Mouse (Mus musculus) intestine, postnatal 0 days (tissue): ENCODE measurements around the gene Smyd1. TPM values are rescaled to one million over a fixed set of nuclear protein-coding genes. Genes with fewer than 3 reads are reported as not detected.
A peak's percentile ranks its signal among the peaks of the same experiment; 100 is the strongest.
"Not testable (repeated sequence)": the region's sequence is repeated elsewhere in the genome, so short reads cannot be mapped to it uniquely, and the experiment has no call there.

Source experiments
- ATAC-seq: fragments of 200-750 bp; cut with Nextera tagmentation; 2 replicates; pipeline ENCODE4 v1.8.0; 2017; ENCODE audit warnings: mild to moderate bottlenecking, moderate TSS enrichment, moderate library complexity
- H3K27ac ChIP-seq: fragments of 300-500 bp; sonication (generic); 2 replicates; pipeline ENCODE4 v1.5.1; 2014; ENCODE audit warnings: mild to moderate bottlenecking, low read depth, low read length, moderate library complexity
- H3K27me3 ChIP-seq: fragments of 300-500 bp; sonication (generic); replicated peaks from 2 replicates; pipeline ENCODE4 v1.6.1; 2014; ENCODE audit warnings: low read length, mixed read lengths; ENCODE audit not compliant: control insufficient read depth, insufficient read depth
- H3K36me3 ChIP-seq: fragments of 300-500 bp; sonication (generic); 2 replicates; pipeline ENCODE4 v1.6.1; 2014; ENCODE audit warnings: mild to moderate bottlenecking, moderate library complexity; ENCODE audit not compliant: control insufficient read depth, insufficient read depth
- H3K4me1 ChIP-seq: fragments of 300-500 bp; sonication (generic); replicated peaks from 2 replicates; pipeline ENCODE4 v1.6.1; 2014; ENCODE audit warnings: antibody characterized with exemption, low read length, mixed read lengths; ENCODE audit not compliant: control insufficient read depth, insufficient read depth
- H3K4me2 ChIP-seq: fragments of 300-500 bp; sonication (generic); replicated peaks from 2 replicates; pipeline ENCODE4 v1.6.1; 2014; ENCODE audit warnings: low read depth, mild to moderate bottlenecking, moderate library complexity
- H3K4me3 ChIP-seq: fragments of 300-500 bp; sonication (generic); 2 replicates; pipeline ENCODE4 v1.5.1; 2014; ENCODE audit warnings: low read depth, low read length
- H3K9ac ChIP-seq: fragments of 300-500 bp; sonication (generic); 2 replicates; pipeline ENCODE4 v1.6.1; 2014; ENCODE audit warnings: mild to moderate bottlenecking, low read depth, low read length
- H3K9me3 ChIP-seq: fragments of 300-500 bp; sonication (generic); 2 replicates; pipeline ENCODE4 v1.6.1; 2016; ENCODE audit warnings: mixed run types; ENCODE audit not compliant: control insufficient read depth
- CTCF ChIP-seq: sonication (generic); IDR thresholded peaks from 2 replicates; pipeline ENCODE4 v1.5.1; 2016; ENCODE audit warnings: low read depth, mild to moderate bottlenecking, control low read depth, antibody characterized with exemption, moderate library complexity
- WGBS: fragments of 180-500 bp; shearing (Covaris S2); extraction: QIAGEN DNeasy Blood & Tissue Kit; methylation state at CpG from one replicate; pipeline ENCODE4 v1.1.7; 2014; 5-methylcytosine and 5-hydroxymethylcytosine counted together
- polyA plus RNA-seq: library from polyadenylated mRNA; unstranded; fragments of >200 nt; fragmentation: Nextera tagmentation; extraction: Ambion mirVana; gene quantifications from 2 replicates; pipeline ENCODE4 v1.2.1, GENCODE M21; 2015

Smyd1 gene
- polyA plus RNA-seq, 1 experiment from 2014 or later: 0.13 TPM

DNA sequence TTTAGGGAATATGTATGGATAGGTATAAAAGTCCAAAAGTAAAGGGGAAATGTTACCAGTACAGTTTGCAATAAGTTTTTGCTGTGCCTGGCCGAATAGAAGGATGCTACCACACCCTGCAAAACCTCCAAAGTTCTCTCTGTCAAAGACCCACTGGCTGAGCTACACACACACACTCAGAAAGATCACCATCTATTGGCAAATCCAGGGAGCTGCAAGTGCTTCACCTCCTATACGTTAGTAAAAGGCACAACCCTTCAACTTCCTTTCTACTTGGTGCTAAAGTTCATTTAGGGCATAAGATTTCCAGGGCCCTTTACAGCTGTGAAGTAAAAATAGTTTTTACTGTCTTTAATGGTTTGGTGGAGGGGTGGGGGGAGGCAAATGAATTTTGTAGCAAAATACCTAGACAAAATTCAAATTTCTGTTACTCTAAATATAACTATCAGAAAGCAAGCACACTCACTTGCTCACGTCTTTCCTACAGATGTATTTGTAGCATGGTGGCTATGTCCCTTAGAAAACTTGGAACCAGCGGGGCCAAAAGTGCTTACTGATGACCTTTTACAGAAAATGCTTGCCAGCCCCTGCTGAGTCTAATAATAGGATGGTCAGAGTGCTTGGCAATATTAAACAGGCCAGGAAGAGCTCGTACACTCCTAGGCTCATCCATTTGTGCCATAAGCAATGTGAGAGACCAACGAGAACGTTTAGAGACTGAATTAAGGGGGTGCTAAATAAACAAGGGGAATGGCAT, 52.9 kb downstream of the Smyd1 start:
- no peaks in the 10 kb centered on the region for H3K9me3 ChIP-seq
- no peak overlapping the region for H3K9ac ChIP-seq
- H3K27me3 ChIP-seq: no peaks in the 10 kb centered on the region
- no peak overlapping the region for H3K4me2 ChIP-seq
- ATAC-seq: no peak
- TF ChIP-seq CTCF: peak; percentile 73
- 53% methylated on average over 7 of the region's 7 CpGs for WGBS
- 0 out of 2 replicates have a peak, but pooled peaks cover 4% of the 10 kb centered on the region for H3K4me1 ChIP-seq
- no peaks in the 10 kb centered on the region for H3K36me3 ChIP-seq
- H3K4me3 ChIP-seq: no peak overlapping the region
- peak overlapping the region; percentile 50; the same call in 1 of the 2 replicates for H3K27ac ChIP-seq

- 83% methylated on average over 7 of the region's 7 CpGs for WGBS
- not testable (repeated sequence) for H3K9ac ChIP-seq, H3K4me2 ChIP-seq, H3K4me3 ChIP-seq, H3K27ac ChIP-seq, H3K27me3 ChIP-seq, ATAC-seq, H3K9me3 ChIP-seq, H3K4me1 ChIP-seq, H3K36me3 ChIP-seq
Measured at GRCm38 (mm10) chr6:71267603-71268002, 54.4 kb downstream of the Smyd1 start.

DNA sequence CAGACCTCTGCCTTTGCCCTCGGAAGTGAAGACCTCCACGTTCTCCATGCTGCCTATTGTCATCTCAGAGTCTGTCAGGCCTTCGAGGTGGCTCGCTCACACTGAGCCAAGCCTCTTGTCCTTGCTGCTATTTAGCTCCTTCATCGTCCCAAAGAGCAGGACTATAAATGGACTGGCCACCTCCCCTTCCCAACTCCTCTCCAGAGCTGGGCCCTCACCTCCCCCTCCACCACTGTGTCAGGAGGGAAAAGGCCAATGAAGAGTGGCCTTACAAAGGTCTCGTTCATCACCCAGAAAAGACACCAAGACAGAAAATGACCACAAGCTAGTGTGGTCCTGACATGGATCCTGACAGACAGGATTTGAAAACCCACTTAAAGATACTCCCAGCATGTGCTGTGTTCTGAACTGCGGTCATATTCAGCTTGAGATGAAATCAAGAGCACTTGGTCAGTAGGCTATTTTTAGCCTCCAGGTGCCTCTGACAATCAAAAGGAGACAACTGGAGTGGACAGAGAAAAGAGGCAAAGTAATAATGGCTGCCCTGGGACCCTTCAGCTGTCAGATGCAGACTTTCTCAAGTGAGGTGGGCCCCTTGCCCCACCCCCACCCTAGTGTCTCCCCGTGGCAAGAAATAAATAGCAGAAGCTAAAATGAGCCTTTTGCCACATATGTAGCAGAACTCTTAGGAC, 59.7 kb downstream of the Smyd1 start:
- Histone ChIP-seq H3K4me2 (no peak overlapping the region), H3K9ac (no peak overlapping the region), H3K36me3 (no peaks in the 10 kb centered on the region), H3K27ac (no peak overlapping the region), H3K4me1 (no peaks in the 10 kb centered on the region), H3K9me3 (no peaks in the 10 kb centered on the region), H3K4me3 (no peak overlapping the region), H3K27me3 (no peaks in the 10 kb centered on the region)
- TF ChIP-seq CTCF: no peak
- WGBS: 71% methylated on average over 8 of the region's 8 CpGs
- ATAC-seq: no peak

DNA sequence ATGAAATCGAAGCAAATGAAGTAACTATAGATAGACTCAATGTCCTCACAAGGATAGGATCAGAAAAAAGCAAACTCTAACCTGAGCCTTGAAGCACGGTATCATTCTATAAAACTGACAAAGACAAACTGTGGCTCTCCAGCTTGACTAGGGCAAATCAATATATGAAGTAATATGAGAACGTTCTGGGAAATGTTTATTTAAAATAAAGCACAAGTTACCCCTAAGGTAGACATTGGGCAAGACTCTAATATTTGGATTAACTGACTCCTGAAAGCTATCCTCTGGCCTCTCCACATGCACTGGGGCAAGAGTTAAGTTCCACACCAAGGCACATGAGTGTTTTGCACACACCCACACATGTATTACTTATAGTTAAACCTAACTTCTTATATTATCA, 61.0 kb downstream of the Smyd1 start:
- no peaks in the 10 kb centered on the region for H3K9me3 ChIP-seq
- 60% methylated on average over 3 of the region's 3 CpGs for WGBS
- H3K4me3 ChIP-seq: no peak overlapping the region

GRCm38 (mm10) chr6:71260051-71260640, 61.9 kb downstream of the Smyd1 start:
- no peaks in the 10 kb centered on the region for H3K27me3 ChIP-seq
- no peak for TF ChIP-seq CTCF
- H3K4me1 ChIP-seq: no peaks in the 10 kb centered on the region
- H3K27ac ChIP-seq: no peak overlapping the region
- no peak overlapping the region for H3K4me3 ChIP-seq
- no peak overlapping the region for H3K9ac ChIP-seq
- H3K4me2 ChIP-seq: no peak overlapping the region
- WGBS: 37% methylated on average over 6 of the region's 6 CpGs
- no peaks in the 10 kb centered on the region for H3K9me3 ChIP-seq
- no peaks in the 10 kb centered on the region for H3K36me3 ChIP-seq
- ATAC-seq: no peak

More for the DNA sequence above, 61.0 kb downstream of the Smyd1 start:
- ATAC-seq: no peak
- no peak overlapping the region for H3K27ac ChIP-seq
- TF ChIP-seq CTCF: no peak
- H3K4me1 ChIP-seq: no peaks in the 10 kb centered on the region
- no peak overlapping the region for H3K4me2 ChIP-seq
- no peaks in the 10 kb centered on the region for H3K36me3 ChIP-seq
- H3K27me3 ChIP-seq: no peaks in the 10 kb centered on the region
- no peak overlapping the region for H3K9ac ChIP-seq

GRCm38 (mm10) chr6:71259166-71259565, 62.9 kb downstream of the Smyd1 start:
- no peak for ATAC-seq
- no peak for TF ChIP-seq CTCF
- no peaks in the 10 kb centered on the region for H3K27me3 ChIP-seq
- no peaks in the 10 kb centered on the region for H3K36me3 ChIP-seq
- no peak overlapping the region for H3K27ac ChIP-seq
- WGBS: 87% methylated on average over 4 of the region's 4 CpGs
- no peaks in the 10 kb centered on the region for H3K4me1 ChIP-seq
- no peak overlapping the region for H3K9ac ChIP-seq
- no peaks in the 10 kb centered on the region for H3K9me3 ChIP-seq
- no peak overlapping the region for H3K4me2 ChIP-seq
- no peak overlapping the region for H3K4me3 ChIP-seq
